Mouse (Mus musculus): ENCODE results near the gene Ddx47.
A peak's percentile ranks its signal among the peaks of the same experiment; 100 is the strongest.

GRCm38 (mm10) chr6:135026232-135026631 lies 14.8 kb downstream of the Ddx47 start:
- no peak for TF ChIP-seq MAFK (IDR thresholded peaks at IDR 0.05; ENCODE audit: insufficient read depth, low read depth, low read length)
- no peak for TF ChIP-seq HCFC1 (IDR thresholded peaks at IDR 0.05; ENCODE audit: borderline replicate concordance, insufficient read depth, low read length)
- peak; percentile 56; the same call in 1 of the 2 replicates for TF ChIP-seq ZC3H11A (IDR thresholded peaks at IDR 0.05; ENCODE audit: borderline replicate concordance, low read depth, low read length)
- no peak for TF ChIP-seq ZNF384 (IDR thresholded peaks at IDR 0.05; ENCODE audit: low read depth, low read length)
- TF ChIP-seq CHD2 (IDR thresholded peaks at IDR 0.05; ENCODE audit: low read depth, low read length): no peak

Data from ES-E14 (cell line).